Mouse (Mus musculus) G1E (cell line): ENCODE measurements around the gene 2900011O08Rik. TPM values are rescaled to one million over a fixed set of nuclear protein-coding genes. Genes with fewer than 3 reads are reported as not detected.

ENCODE experiments used
- ATAC-seq: 2 replicates; pipeline ENCODE4 v1.8.0; 2016; ENCODE audit warnings: mild to moderate bottlenecking; ENCODE audit not compliant: insufficient number of reproducible peaks, poor library complexity, low FRiP score, severe bottlenecking; ENCODE audit errors: extremely low read depth
- DNase-seq: peaks from one replicate; pipeline ENCODE4 v3.0.0; 2012; ENCODE audit warnings: low spot score
- H3K27me3 ChIP-seq: 2 replicates; pipeline ENCODE4 v1.6.1; 2012; ENCODE audit warnings: mild to moderate bottlenecking, low read length, inconsistent platforms; ENCODE audit not compliant: insufficient read depth
- H3K36me3 ChIP-seq: replicated peaks from 2 replicates; pipeline ENCODE3; 2012; ENCODE audit warnings: mild to moderate bottlenecking, inconsistent platforms
- H3K4me1 ChIP-seq: 2 replicates; pipeline ENCODE4 v1.6.1; 2012; ENCODE audit warnings: low read depth, low read length, inconsistent platforms, mixed read lengths; ENCODE audit not compliant: insufficient read depth
- H3K4me3 ChIP-seq: 2 replicates; pipeline ENCODE4 v1.5.1; 2012; ENCODE audit warnings: low read depth, mild to moderate bottlenecking, inconsistent platforms, low read length, moderate library complexity, mixed read lengths
- H3K9me3 ChIP-seq: replicated peaks from 2 replicates; pipeline ENCODE4 v1.6.1; 2012; ENCODE audit warnings: inconsistent platforms
- CTCF ChIP-seq: IDR thresholded peaks from 2 replicates; pipeline ENCODE4 v1.5.1; 2012; ENCODE audit warnings: low read depth, low read length, inconsistent platforms, mixed read lengths
- GATA1 ChIP-seq: IDR thresholded peaks from 2 replicates; pipeline ENCODE4 v1.6.1; 2012; ENCODE audit warnings: borderline replicate concordance, low read length, inconsistent platforms, mixed read lengths
- GATA2 ChIP-seq: IDR thresholded peaks from 2 replicates; pipeline ENCODE4 v1.6.1; 2012; ENCODE audit warnings: low read depth, low read length, inconsistent platforms, borderline replicate concordance
- POLR2AphosphoS5 ChIP-seq: IDR thresholded peaks from 2 replicates; pipeline ENCODE4 v1.6.1; 2012; ENCODE audit warnings: low read depth, low read length, inconsistent platforms; ENCODE audit not compliant: insufficient replicate concordance
- TAL1 ChIP-seq: conservative IDR thresholded peaks from 2 replicates; pipeline ENCODE4 v1.6.1; 2012; ENCODE audit warnings: low read depth, low read length, inconsistent platforms, mixed read lengths
- polyA plus RNA-seq: library from polyadenylated mRNA; stranded (reverse); fragments of >175 nt; gene quantifications from 2 replicates; pipeline ENCODE4 v1.2.3, GENCODE M21; 2012
- total RNA-seq, 2 experiments: library from RNA; stranded (forward) in 1 of 2; stranded (reverse) in 1 of 2; fragments of 200-1000 nt in 1 of 2; fragments of >200 nt in 1 of 2; fragmentation: Nextera tagmentation in 1 of 2; gene quantifications; 2 replicates each; pipeline ENCODE4 v1.2.3; 2014 to 2017

2900011O08Rik gene
- total and polyA plus RNA-seq, 3 experiments, result 0.05 TPM; not detected in 2

DNA sequence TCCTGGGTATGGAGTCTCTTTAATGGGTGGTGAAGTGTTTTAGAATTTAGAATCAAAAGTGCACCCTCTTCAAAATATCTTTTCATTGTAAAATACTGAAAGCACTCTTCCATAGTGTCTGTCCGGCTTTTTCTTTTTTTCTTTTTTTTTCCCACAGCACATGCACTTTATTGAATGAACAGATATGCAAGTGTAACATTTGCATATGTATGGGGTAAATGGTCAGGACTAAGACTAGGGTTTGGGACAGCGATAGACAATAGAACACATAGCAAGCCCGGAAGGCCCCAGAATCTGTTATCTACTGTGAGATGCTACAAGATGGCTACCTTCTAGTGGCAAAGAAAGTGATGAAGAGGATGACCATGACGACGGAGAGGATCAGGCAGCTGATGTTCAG is 3.2 kb upstream of the 2900011O08Rik start:
- TF ChIP-seq TAL1 (no peak), GATA1 (no peak), POLR2AphosphoS5 (no peak), CTCF (no peak), GATA2 (no peak)
- H3K27me3 ChIP-seq, result peaks cover 10% of the 10 kb centered on the region
- ATAC-seq (no peak), DNase-seq (no peak)
- H3K36me3 ChIP-seq, result no peaks in the 10 kb centered on the region
- no peak overlapping the region for H3K4me3 ChIP-seq
- no peaks in the 10 kb centered on the region for H3K4me1 ChIP-seq
- H3K9me3 ChIP-seq, result no peaks in the 10 kb centered on the region

GRCm38 (mm10) chr16:13986197-13986573 is 219 bp upstream of the 2900011O08Rik start:
- Histone ChIP-seq H3K9me3 (no peaks in the 10 kb centered on the region), H3K4me3 (no peak overlapping the region), H3K36me3 (no peaks in the 10 kb centered on the region), H3K27me3 (peaks cover 14% of the 10 kb centered on the region), H3K4me1 (no peaks in the 10 kb centered on the region)
- TF ChIP-seq CTCF (no peak), GATA1 (no peak), POLR2AphosphoS5 (no peak), TAL1 (no peak), GATA2 (no peak)
- no peak for ATAC-seq
- DNase-seq, result no peak

- ATAC-seq, result no peak
- TF ChIP-seq GATA1, result no peak
- no peak for TF ChIP-seq TAL1
- TF ChIP-seq CTCF, result no peak
- no peak for TF ChIP-seq POLR2AphosphoS5
- TF ChIP-seq GATA2, result no peak
- H3K9me3 ChIP-seq, result no peaks in the 10 kb centered on the region
- DNase-seq, result no peak
- no peaks in the 10 kb centered on the region for H3K36me3 ChIP-seq
- H3K4me1 ChIP-seq, result no peaks in the 10 kb centered on the region
- peaks cover 12% of the 10 kb centered on the region for H3K27me3 ChIP-seq
- H3K4me3 ChIP-seq, result no peak overlapping the region
These were observed 6.3 kb downstream of the 2900011O08Rik start for GRCm38 (mm10) chr16:13992518-13993248.

GRCm38 (mm10) chr16:13994076-13994475 is 7.7 kb downstream of the 2900011O08Rik start:
- Histone ChIP-seq H3K9me3 (no peaks in the 10 kb centered on the region), H3K36me3 (no peaks in the 10 kb centered on the region), H3K4me3 (no peak overlapping the region), H3K27me3 (peaks cover 12% of the 10 kb centered on the region), H3K4me1 (no peaks in the 10 kb centered on the region)
- TF ChIP-seq CTCF (no peak), POLR2AphosphoS5 (no peak), TAL1 (no peak), GATA2 (no peak), GATA1 (no peak)
- DNase-seq (no peak), ATAC-seq (no peak)

- Histone ChIP-seq H3K9me3 (no peaks in the 10 kb centered on the region), H3K36me3 (no peaks in the 10 kb centered on the region), H3K4me3 (no peak overlapping the region), H3K27me3 (peaks cover 12% of the 10 kb centered on the region), H3K4me1 (no peaks in the 10 kb centered on the region)
- ATAC-seq (no peak), DNase-seq (no peak)
- no peak for TF ChIP-seq TAL1
- no peak for TF ChIP-seq GATA1
- TF ChIP-seq POLR2AphosphoS5, result no peak
- no peak for TF ChIP-seq GATA2
- TF ChIP-seq CTCF, result no peak
These were observed 8.1 kb downstream of the 2900011O08Rik start for GRCm38 (mm10) chr16:13994502-13994901.

DNA sequence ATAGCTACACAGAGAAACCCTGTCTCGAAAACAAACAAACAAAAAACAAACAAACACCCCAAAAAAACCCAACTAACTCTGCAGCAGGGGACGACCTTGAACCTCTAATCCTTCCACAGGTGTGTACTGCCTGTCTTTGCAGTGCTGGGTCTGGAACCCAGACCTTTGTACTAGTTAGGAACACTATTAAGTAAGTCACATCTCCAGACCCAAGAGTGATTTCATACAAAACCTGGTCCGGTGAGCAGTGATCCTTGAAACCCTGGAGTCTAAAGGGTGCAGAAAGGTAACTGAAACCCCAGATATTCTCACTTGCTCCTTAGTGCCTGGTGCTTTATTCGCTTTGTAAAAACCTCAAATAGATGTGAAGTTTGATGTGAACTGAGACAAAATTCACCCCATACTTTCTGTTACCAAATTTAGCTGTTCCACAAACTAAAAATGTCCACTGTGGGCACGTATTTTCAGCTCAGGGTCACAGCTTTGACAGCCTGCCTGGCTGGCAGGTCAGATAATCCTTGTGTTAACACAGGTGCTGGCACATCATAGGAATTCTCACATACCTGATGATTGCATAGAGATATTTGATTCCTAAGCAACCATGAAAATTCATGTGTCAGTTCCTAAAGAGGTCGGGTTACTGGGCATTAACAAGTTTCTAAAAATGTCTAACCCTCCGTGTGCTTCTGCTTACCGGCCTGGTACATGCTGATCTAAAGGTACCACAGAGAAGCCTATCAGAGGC is 17.2 kb downstream of the 2900011O08Rik start:
- Histone ChIP-seq H3K4me3 (no peak overlapping the region), H3K27me3 (peaks cover 13% of the 10 kb centered on the region), H3K36me3 (no peaks in the 10 kb centered on the region), H3K4me1 (no peaks in the 10 kb centered on the region; the same call in 1 of the 2 replicates), H3K9me3 (no peaks in the 10 kb centered on the region)
- no peak for ATAC-seq
- DNase-seq, result no peak
- TF ChIP-seq TAL1 (no peak), GATA2 (no peak), GATA1 (no peak), POLR2AphosphoS5 (no peak), CTCF (no peak)
